ENCODE assay signal across 15 mouse cellular contexts in genomic region chr4:107217574-107217973, GRCm38 (mm10). TPM values are rescaled to one million over a fixed set of nuclear protein-coding genes. Genes with fewer than 3 reads are reported as not detected.
A peak's percentile ranks its signal among the peaks of the same experiment; 100 is the strongest.
DNase-seq lines count a peak whose midpoint lies in the region; ATAC-seq lines count a peak whose summit lies in the region.
"Had no signal": no experiment of that assay in that cellular context is flagged by ENCODE, and none has a peak within 500 bp of the region (broad histone marks: within the 10 kb centered on the region; RNA-seq: fewer than 3 reads in every experiment).

No protein-coding gene starts in this region.

- no peak overlapping the region for H3K9ac ChIP-seq in hindbrain, embryonic 12.5 days
- H3K9ac ChIP-seq: neural tube, embryonic 13.5 days had no signal

- H3K36me3 ChIP-seq in hindbrain, embryonic 12.5 days = no peaks in the 10 kb centered on the region
- H3K36me3 ChIP-seq in hindbrain, embryonic 10.5 days = no peaks in the 10 kb centered on the region
- H3K36me3 ChIP-seq: forebrain, embryonic 10.5 days; neural tube, embryonic 13.5 days had no signal

- H3K4me1 ChIP-seq in hindbrain, embryonic 12.5 days = no peaks in the 10 kb centered on the region
- H3K4me1 ChIP-seq in hindbrain, embryonic 10.5 days (replicated peaks) = peaks cover 4% of the 10 kb centered on the region; the same call in 1 of the 2 replicates
- H3K4me1 ChIP-seq: forebrain, embryonic 10.5 days; neural tube, embryonic 13.5 days had no signal

- H3K27me3 ChIP-seq in hindbrain, embryonic 12.5 days = no peaks in the 10 kb centered on the region
- no peaks in the 10 kb centered on the region for H3K27me3 ChIP-seq in hindbrain, embryonic 10.5 days (ENCODE audit: insufficient read depth, poor library complexity, severe bottlenecking)
- H3K27me3 ChIP-seq: neural tube, embryonic 13.5 days had no signal

- no peak overlapping the region for H3K4me3 ChIP-seq in hindbrain, embryonic 12.5 days
- H3K4me3 ChIP-seq in hindbrain, embryonic 10.5 days = no peak overlapping the region
- H3K4me3 ChIP-seq: forebrain, embryonic 10.5 days; neural tube, embryonic 13.5 days had no signal

- 84% methylated on average over 9 of the region's 9 CpGs for WGBS in hindbrain, embryonic 12.5 days
- 87% methylated on average over 9 of the region's 9 CpGs for WGBS in hindbrain, embryonic 10.5 days

- DNase-seq in hindbrain, embryonic 10.5 days (ENCODE audit: low spot score) = no peak
- peak; percentile 75 for DNase-seq in MEL-GATA-1-ER (ENCODE audit: extremely low read depth, low read depth)
- peak; percentile 13 for DNase-seq in skeletal muscle tissue, adult 2 months (ENCODE audit: low read depth, low spot score)
- no peak for DNase-seq in cerebellum, adult 11 months
- DNase-seq in cerebellum, postnatal 36 days = no peak
- no peak for DNase-seq in B cell, adult 2 months
- DNase-seq: cerebellum, adult 9-11 months; heart, postnatal 4 days had no signal

- no peak overlapping the region for H3K27ac ChIP-seq in hindbrain, embryonic 12.5 days
- no peak overlapping the region for H3K27ac ChIP-seq in hindbrain, embryonic 10.5 days
- H3K27ac ChIP-seq: forebrain, embryonic 10.5 days; kidney, postnatal 0 days; neural tube, embryonic 13.5 days had no signal

- ATAC-seq in hindbrain, embryonic 12.5 days (ENCODE audit: low FRiP score) = 0 out of 2 replicates have a peak, but pooled peaks have one; percentile 22
- peak; percentile 93 for ATAC-seq in erythroblast, adult 5-6 weeks (replicated peaks; ENCODE audit: low FRiP score, poor library complexity, severe bottlenecking)

- H3K4me2 ChIP-seq in hindbrain, embryonic 12.5 days (replicated peaks) = no peak overlapping the region
- H3K4me2 ChIP-seq: neural tube, embryonic 13.5 days had no signal

- no peaks in the 10 kb centered on the region for H3K9me3 ChIP-seq in hindbrain, embryonic 12.5 days (replicated peaks)
- H3K9me3 ChIP-seq in hindbrain, embryonic 10.5 days = no peaks in the 10 kb centered on the region
- H3K9me3 ChIP-seq: forebrain, embryonic 10.5 days; neural tube, embryonic 13.5 days had no signal

RNA-seq across cellular contexts. Expression of gene Ldlrad1, which starts 8.6 kb away (rescaled TPM):
- not detected in 2 replicates for polyA plus RNA-seq in hindbrain, embryonic 12.5 days (2016; fragmentation: Nextera tagmentation; extraction: Ambion mirVana)
- polyA plus RNA-seq in hindbrain, embryonic 10.5 days (2016; fragmentation: Nextera tagmentation; extraction: Ambion mirVana) = not detected in 2 replicates
- total RNA-seq in erythroblast, adult 5-6 weeks (2015; ENCODE audit: low replicate concordance) = 1.5 TPM in 1 of 2 replicates, not detected in the other
- not detected in 2 replicates for total RNA-seq in erythroblast, adult 5-6 weeks (2017; ENCODE audit: low replicate concordance)
- total RNA-seq: gastrocnemius, adult 8-10 months; heart, postnatal 4 days; left cerebral cortex, postnatal 10 days had no signal
- polyA plus RNA-seq: forebrain, embryonic 10.5 days; kidney, postnatal 0 days; neural tube, embryonic 13.5 days had no signal

RNA-seq across cellular contexts. Expression of gene Lrrc42, which starts 35.8 kb away (rescaled TPM):
- 73.5 TPM in 2 replicates for polyA plus RNA-seq in hindbrain, embryonic 12.5 days (2016; fragmentation: Nextera tagmentation; extraction: Ambion mirVana)
- polyA plus RNA-seq in hindbrain, embryonic 10.5 days (2016; fragmentation: Nextera tagmentation; extraction: Ambion mirVana) = 76.5 and 83.5 TPM in 2 replicates
- 2.3 and 12.3 TPM in 2 replicates for total RNA-seq in erythroblast, adult 5-6 weeks (2015; ENCODE audit: low replicate concordance)
- 11.9 and 13.1 TPM in 2 replicates for total RNA-seq in erythroblast, adult 5-6 weeks (2017; ENCODE audit: low replicate concordance)

RNA-seq across cellular contexts. Expression of gene Hspb11, which starts 35.8 kb away (rescaled TPM):
- polyA plus RNA-seq in hindbrain, embryonic 12.5 days (2016; fragmentation: Nextera tagmentation; extraction: Ambion mirVana) = 42.7 and 44.3 TPM in 2 replicates
- 24.5 and 36.3 TPM in 2 replicates for polyA plus RNA-seq in hindbrain, embryonic 10.5 days (2016; fragmentation: Nextera tagmentation; extraction: Ambion mirVana)
- 7.3 TPM in 1 of 2 replicates, not detected in the other for total RNA-seq in erythroblast, adult 5-6 weeks (2015; ENCODE audit: low replicate concordance)
- 0.98 TPM in 1 of 2 replicates, not detected in the other for total RNA-seq in erythroblast, adult 5-6 weeks (2017; ENCODE audit: low replicate concordance)

RNA-seq across cellular contexts. Expression of gene Tceanc2, which starts 38.7 kb away (rescaled TPM):
- 20.8 and 35.2 TPM in 2 replicates for polyA plus RNA-seq in hindbrain, embryonic 12.5 days (2016; fragmentation: Nextera tagmentation; extraction: Ambion mirVana)
- 23.1 and 30.2 TPM in 2 replicates for polyA plus RNA-seq in hindbrain, embryonic 10.5 days (2016; fragmentation: Nextera tagmentation; extraction: Ambion mirVana)
- total RNA-seq in erythroblast, adult 5-6 weeks (2015; ENCODE audit: low replicate concordance) = 6.5 and 20.3 TPM in 2 replicates
- total RNA-seq in erythroblast, adult 5-6 weeks (2017; ENCODE audit: low replicate concordance) = 6.0 and 22.4 TPM in 2 replicates

RNA-seq across cellular contexts. Expression of gene Tmem59, which starts 39.4 kb away (rescaled TPM):
- polyA plus RNA-seq in hindbrain, embryonic 12.5 days (2016; fragmentation: Nextera tagmentation; extraction: Ambion mirVana) = 390 and 391 TPM in 2 replicates
- 289 and 340 TPM in 2 replicates for polyA plus RNA-seq in hindbrain, embryonic 10.5 days (2016; fragmentation: Nextera tagmentation; extraction: Ambion mirVana)
- 124 and 174 TPM in 2 replicates for total RNA-seq in erythroblast, adult 5-6 weeks (2015; ENCODE audit: low replicate concordance)
- total RNA-seq in erythroblast, adult 5-6 weeks (2017; ENCODE audit: low replicate concordance) = 146 and 147 TPM in 2 replicates

Comparison
In these comparisons a context has a peak if more than half of its experiments do, and no peak if none do; other contexts are left out.
1. DNase-seq: peak in MEL-GATA-1-ER (single experiment) and skeletal muscle tissue, adult 2 months (single experiment); none in hindbrain, embryonic 10.5 days (single experiment), cerebellum, adult 11 months (single experiment), cerebellum, postnatal 36 days (0 of 2) and B cell, adult 2 months (0 of 2).